Mouse (Mus musculus) liver, embryonic 12.5 days (tissue): ENCODE measurements around the gene Htt. TPM values are rescaled to one million over a fixed set of nuclear protein-coding genes. Genes with fewer than 3 reads are reported as not detected.

Source experiments
- ATAC-seq: fragments of 200-750 bp; cut with Nextera tagmentation; 2 replicates; pipeline ENCODE4 v1.8.0; 2017; ENCODE audit warnings: moderate number of reproducible peaks, mild to moderate bottlenecking, moderate library complexity
- H3K27ac ChIP-seq: fragments of 300-500 bp; sonication (generic); 2 replicates; pipeline ENCODE4 v1.5.1; 2016; ENCODE audit warnings: mild to moderate bottlenecking
- H3K27me3 ChIP-seq: fragments of 300-500 bp; sonication (generic); replicated peaks from 2 replicates; pipeline ENCODE4 v1.6.1; 2016; ENCODE audit warnings: mild to moderate bottlenecking, moderate library complexity
- H3K36me3 ChIP-seq: fragments of 300-500 bp; sonication (generic); 2 replicates; pipeline ENCODE4 v1.6.1; 2016; ENCODE audit warnings: mild to moderate bottlenecking, moderate library complexity
- H3K4me1 ChIP-seq: fragments of 300-500 bp; sonication (generic); 2 replicates; pipeline ENCODE4 v1.6.1; 2016
- H3K4me2 ChIP-seq: fragments of 300-500 bp; sonication (generic); 2 replicates; pipeline ENCODE4 v1.6.1; 2016; ENCODE audit warnings: mild to moderate bottlenecking, moderate library complexity
- H3K4me3 ChIP-seq: fragments of 300-500 bp; sonication (generic); 2 replicates; pipeline ENCODE4 v1.5.1; 2016; ENCODE audit warnings: mild to moderate bottlenecking, moderate library complexity
- H3K9ac ChIP-seq: fragments of 300-500 bp; sonication (generic); 2 replicates; pipeline ENCODE4 v1.6.1; 2016; ENCODE audit warnings: mild to moderate bottlenecking, moderate library complexity
- H3K9me3 ChIP-seq: fragments of 300-500 bp; sonication (generic); replicated peaks from 2 replicates; pipeline ENCODE4 v1.6.1; 2016; ENCODE audit warnings: mild to moderate bottlenecking, moderate library complexity
- WGBS: fragments of 180-500 bp; shearing (Covaris S2); methylation state at CpG from one replicate; pipeline ENCODE4 v1.1.7; 2016; ENCODE audit not compliant: insufficient replicate concordance; 5-methylcytosine and 5-hydroxymethylcytosine counted together
- polyA plus RNA-seq: library from polyadenylated mRNA; unstranded; fragments of >200 nt; fragmentation: Nextera tagmentation; extraction: Ambion mirVana; gene quantifications from 2 replicates; pipeline ENCODE4 v1.2.1, GENCODE M21; 2016

The Htt gene
- polyA plus RNA-seq, 1 experiment from 2014 or later = 12.2 TPM

DNA sequence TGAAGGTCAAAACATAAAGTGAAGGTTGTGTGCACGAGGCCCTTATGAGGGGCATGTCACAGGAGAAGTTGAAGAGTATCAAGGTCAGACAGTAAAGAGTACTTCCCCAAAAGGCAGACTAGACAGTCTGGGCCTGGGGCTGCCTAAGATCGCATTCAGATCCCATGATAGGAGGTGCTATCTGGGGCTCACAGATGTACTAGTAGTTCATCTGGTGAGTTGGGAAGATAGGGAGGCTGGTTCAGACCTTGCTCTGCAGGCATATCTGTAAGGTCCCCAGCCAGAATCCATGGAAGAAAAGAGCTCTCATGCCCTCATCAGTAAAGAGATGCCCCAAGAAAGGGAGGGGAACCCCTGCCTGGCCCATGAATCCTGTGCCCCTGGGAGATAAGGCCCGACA is 157.2 kb downstream of the Htt start:
- 24% methylated on average over 3 of the region's 3 CpGs for WGBS
- peak overlapping the region; percentile 47 for H3K9ac ChIP-seq
- H3K4me1 ChIP-seq = peaks cover 67% of the 10 kb centered on the region
- H3K36me3 ChIP-seq = peaks cover 16% of the 10 kb centered on the region
- H3K27ac ChIP-seq = peak overlapping the region; percentile 79
- H3K4me3 ChIP-seq = no peak overlapping the region
- H3K27me3 ChIP-seq = no peaks in the 10 kb centered on the region
- ATAC-seq = peak; percentile 84
- H3K9me3 ChIP-seq = no peaks in the 10 kb centered on the region
- H3K4me2 ChIP-seq = peak overlapping the region; percentile 21

- WGBS = 66% methylated on average over 6 of the region's 6 CpGs
- Histone ChIP-seq H3K9ac (no peak overlapping the region), H3K4me3 (no peak overlapping the region), H3K4me2 (no peak overlapping the region), H3K36me3 (peaks cover 33% of the 10 kb centered on the region), H3K4me1 (peaks cover 61% of the 10 kb centered on the region), H3K27ac (peak overlapping the region; percentile 90; the same call in 1 of the 2 replicates), H3K9me3 (no peaks in the 10 kb centered on the region), H3K27me3 (no peaks in the 10 kb centered on the region)
- no peak for ATAC-seq
Measured at GRCm38 (mm10) chr5:34922531-34922930, 161.0 kb downstream of the Htt start.

DNA sequence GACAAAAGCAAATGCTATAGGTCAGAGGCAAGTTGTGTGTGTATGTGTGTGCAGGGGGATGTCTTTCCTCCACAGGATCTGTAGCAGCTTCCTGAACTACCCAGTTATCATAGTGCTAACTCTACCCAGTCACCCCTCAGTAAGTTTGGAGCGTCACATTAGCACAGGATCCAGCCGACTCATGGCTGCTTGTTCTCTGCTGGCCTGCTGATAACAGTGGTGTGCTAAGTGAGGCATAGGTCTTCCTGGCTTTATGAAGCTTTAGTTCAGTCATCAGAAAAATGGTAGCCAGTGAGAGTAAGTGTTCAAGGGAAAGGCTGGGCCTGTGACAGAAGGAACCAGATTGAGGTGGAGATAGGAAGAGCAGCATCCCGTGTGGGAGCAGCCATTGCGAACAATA is 162.4 kb downstream of the Htt start:
- Histone ChIP-seq H3K36me3 (peaks cover 33% of the 10 kb centered on the region), H3K9ac (peak overlapping the region; percentile 40), H3K4me1 (peaks cover 52% of the 10 kb centered on the region), H3K27me3 (no peaks in the 10 kb centered on the region), H3K4me2 (peak overlapping the region; percentile 38), H3K27ac (peak overlapping the region; percentile 90), H3K4me3 (no peak overlapping the region), H3K9me3 (no peaks in the 10 kb centered on the region)
- 37% methylated on average over 4 of the region's 4 CpGs for WGBS
- peak; percentile 93 for ATAC-seq

DNA sequence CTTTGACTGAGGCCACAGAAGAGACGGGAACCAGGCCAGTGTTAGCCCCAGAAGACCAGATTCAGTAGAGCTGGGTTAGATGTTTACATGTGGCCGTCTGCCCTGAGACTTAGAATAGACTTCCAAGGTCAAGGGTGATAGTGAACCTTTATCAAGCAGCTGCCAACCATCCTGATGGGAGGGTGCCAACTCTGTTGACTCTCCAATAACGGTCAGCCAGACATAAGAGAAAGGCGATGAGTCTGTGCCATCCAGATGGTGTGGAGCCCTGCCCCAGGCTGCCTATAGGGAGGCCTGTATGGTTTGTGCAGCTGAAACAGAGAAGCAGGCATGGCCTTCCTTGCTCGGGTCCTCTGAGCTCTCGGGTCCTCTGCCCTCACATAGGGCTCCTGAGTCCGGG is 163.0 kb downstream of the Htt start:
- peak; percentile 70 for ATAC-seq
- Histone ChIP-seq H3K4me3 (no peak overlapping the region), H3K36me3 (peaks cover 33% of the 10 kb centered on the region), H3K4me2 (peak overlapping the region; percentile 38), H3K9me3 (no peaks in the 10 kb centered on the region), H3K4me1 (peaks cover 52% of the 10 kb centered on the region), H3K27me3 (no peaks in the 10 kb centered on the region), H3K9ac (peak overlapping the region; percentile 40), H3K27ac (peak overlapping the region; percentile 90)
- 73% methylated on average over 7 of the region's 7 CpGs for WGBS

DNA sequence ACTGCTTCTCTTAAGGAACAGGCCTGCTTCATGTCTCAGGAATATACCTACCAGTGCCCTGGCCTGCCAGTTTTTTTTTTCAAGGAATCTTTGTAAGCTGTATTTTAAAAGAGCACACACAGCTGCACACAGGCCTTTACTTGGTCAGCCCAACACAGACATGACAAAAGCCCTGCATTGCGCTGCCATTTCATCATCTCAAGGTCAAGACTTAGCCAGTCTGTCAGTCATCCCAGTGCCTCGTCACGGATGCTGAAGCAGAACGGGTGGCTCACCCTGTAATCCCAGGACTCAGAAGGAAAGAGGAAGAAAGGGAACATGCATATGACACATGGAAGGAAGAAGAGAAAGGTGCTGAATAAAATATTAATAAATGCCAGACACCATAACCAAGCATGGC is 166.1 kb downstream of the Htt start:
- H3K4me1 ChIP-seq = peaks cover 69% of the 10 kb centered on the region
- no peak overlapping the region for H3K9ac ChIP-seq
- no peaks in the 10 kb centered on the region for H3K27me3 ChIP-seq
- no peak overlapping the region for H3K4me2 ChIP-seq
- no peaks in the 10 kb centered on the region for H3K9me3 ChIP-seq
- peaks cover 25% of the 10 kb centered on the region for H3K36me3 ChIP-seq
- no peak overlapping the region; the same call in 1 of the 2 replicates for H3K27ac ChIP-seq
- H3K4me3 ChIP-seq = no peak overlapping the region
- WGBS = 84% methylated on average over 4 of the region's 4 CpGs
- no peak for ATAC-seq

GRCm38 (mm10) chr5:34930151-34930975 is 168.8 kb downstream of the Htt start:
- Histone ChIP-seq H3K9ac (peak overlapping the region; percentile 52), H3K36me3 (peaks cover 7% of the 10 kb centered on the region; the same call in 1 of the 2 replicates), H3K27me3 (no peaks in the 10 kb centered on the region), H3K4me2 (peak overlapping the region; percentile 54), H3K27ac (peak overlapping the region; percentile 89), H3K9me3 (no peaks in the 10 kb centered on the region), H3K4me3 (no peak overlapping the region), H3K4me1 (peaks cover 42% of the 10 kb centered on the region)
- 35% methylated on average over 9 of the region's 9 CpGs for WGBS
- ATAC-seq = peak; percentile 89

- H3K27ac ChIP-seq = peak overlapping the region; percentile 89
- H3K9me3 ChIP-seq = no peaks in the 10 kb centered on the region
- peak overlapping the region; percentile 54 for H3K4me2 ChIP-seq
- H3K27me3 ChIP-seq = 0 out of 2 replicates have a peak, but pooled peaks cover 3% of the 10 kb centered on the region
- peaks cover 47% of the 10 kb centered on the region for H3K4me1 ChIP-seq
- WGBS = 64% methylated on average over 2 of the region's 2 CpGs
- H3K4me3 ChIP-seq = no peak overlapping the region
- H3K9ac ChIP-seq = peak overlapping the region; percentile 52
- ATAC-seq = no peak; the same call in 1 of the 2 replicates
- 0 out of 2 replicates have a peak, but pooled peaks cover 1% of the 10 kb centered on the region for H3K36me3 ChIP-seq
Measured at GRCm38 (mm10) chr5:34931091-34931490, 169.6 kb downstream of the Htt start.

GRCm38 (mm10) chr5:34931516-34932457 is 170.2 kb downstream of the Htt start:
- no peak overlapping the region for H3K4me2 ChIP-seq
- no peak overlapping the region for H3K4me3 ChIP-seq
- H3K27ac ChIP-seq = peak overlapping the region; percentile 89

DNA sequence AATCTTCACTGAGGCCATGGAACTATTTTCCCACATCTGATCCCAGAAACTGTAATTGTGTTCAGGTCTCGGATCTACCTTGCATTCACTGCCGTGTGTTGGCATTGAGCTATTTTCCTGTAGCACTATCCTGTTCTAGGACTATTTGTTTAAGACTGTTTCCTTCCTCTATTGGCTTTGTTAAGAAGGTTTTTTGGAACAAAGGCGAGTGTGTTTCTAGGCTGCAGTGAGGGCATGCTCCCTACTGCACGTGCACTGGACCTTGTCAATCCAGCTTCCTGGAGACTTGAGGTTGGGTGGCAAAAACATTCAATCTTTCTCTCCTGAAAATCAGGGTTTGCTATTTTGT is 170.9 kb downstream of the Htt start:
- H3K4me3 ChIP-seq = no peak overlapping the region
- peaks cover 50% of the 10 kb centered on the region for H3K4me1 ChIP-seq
- ATAC-seq = no peak
- no peaks in the 10 kb centered on the region for H3K9me3 ChIP-seq
- H3K27me3 ChIP-seq = 0 out of 2 replicates have a peak, but pooled peaks cover 3% of the 10 kb centered on the region
- H3K9ac ChIP-seq = no peak overlapping the region
- H3K36me3 ChIP-seq = no peaks in the 10 kb centered on the region
- H3K27ac ChIP-seq = peak overlapping the region; percentile 89
- H3K4me2 ChIP-seq = no peak overlapping the region
- 62% methylated on average over 4 of the region's 4 CpGs for WGBS

More at GRCm38 (mm10) chr5:34931516-34932457, 170.2 kb downstream of the Htt start:
- Histone ChIP-seq H3K27me3 (0 out of 2 replicates have a peak, but pooled peaks cover 3% of the 10 kb centered on the region), H3K4me1 (peaks cover 47% of the 10 kb centered on the region), H3K9me3 (no peaks in the 10 kb centered on the region), H3K9ac (no peak overlapping the region), H3K36me3 (no peaks in the 10 kb centered on the region)
- WGBS = 58% methylated on average over 11 of the region's 11 CpGs
- peak; percentile 45; the same call in 1 of the 2 replicates for ATAC-seq

DNA sequence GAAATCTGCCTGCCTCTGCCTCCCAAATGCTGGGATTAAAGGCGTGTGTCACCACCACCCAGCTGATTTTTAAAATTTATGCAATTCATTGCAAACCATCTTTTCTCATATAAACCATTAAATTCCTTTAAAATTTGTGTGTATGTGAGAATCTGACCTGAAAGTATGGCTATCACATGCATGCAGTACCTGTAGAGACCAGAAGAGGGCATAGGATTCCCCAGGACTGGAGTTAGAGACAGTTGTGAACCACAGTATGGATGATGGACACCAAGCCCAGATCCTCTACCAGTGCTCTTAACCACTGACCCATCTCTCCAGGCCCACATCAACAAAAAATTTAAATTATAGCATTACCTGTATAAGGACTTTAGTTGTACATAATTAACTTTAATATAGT is 171.9 kb downstream of the Htt start:
- Histone ChIP-seq H3K27ac (no peak overlapping the region), H3K36me3 (no peaks in the 10 kb centered on the region), H3K27me3 (0 out of 2 replicates have a peak, but pooled peaks cover 3% of the 10 kb centered on the region), H3K4me2 (no peak overlapping the region), H3K4me3 (no peak overlapping the region), H3K9me3 (no peaks in the 10 kb centered on the region), H3K9ac (no peak overlapping the region), H3K4me1 (peaks cover 60% of the 10 kb centered on the region)
- 84% methylated on average over 1 of the region's 1 CpGs for WGBS
- no peak for ATAC-seq

GRCm38 (mm10) chr5:34941710-34942470 is 180.3 kb downstream of the Htt start:
- H3K36me3 ChIP-seq = no peaks in the 10 kb centered on the region
- 0 out of 2 replicates have a peak, but pooled peaks cover 3% of the 10 kb centered on the region for H3K27me3 ChIP-seq
- ATAC-seq = no peak
- H3K27ac ChIP-seq = no peak overlapping the region
- no peak overlapping the region for H3K4me2 ChIP-seq
- 71% methylated on average over 10 of the region's 10 CpGs for WGBS
- no peaks in the 10 kb centered on the region for H3K9me3 ChIP-seq
- peaks cover 38% of the 10 kb centered on the region for H3K4me1 ChIP-seq
- no peak overlapping the region for H3K9ac ChIP-seq
- H3K4me3 ChIP-seq = no peak overlapping the region
